Mouse (Mus musculus): ENCODE measurements around the gene Rom1.
"Not testable (repeated sequence)": the region's sequence is repeated elsewhere in the genome, so short reads cannot be mapped to it uniquely, and the experiment has no call there.

GRCm38 (mm10) chr19:8972491-8972890 lies 43.3 kb upstream of the Rom1 start:
- not testable (repeated sequence) for TF ChIP-seq CTCF, EP300 (IDR thresholded peaks at IDR 0.05; ENCODE audit: low read depth)
